In the genomic region with DNA sequence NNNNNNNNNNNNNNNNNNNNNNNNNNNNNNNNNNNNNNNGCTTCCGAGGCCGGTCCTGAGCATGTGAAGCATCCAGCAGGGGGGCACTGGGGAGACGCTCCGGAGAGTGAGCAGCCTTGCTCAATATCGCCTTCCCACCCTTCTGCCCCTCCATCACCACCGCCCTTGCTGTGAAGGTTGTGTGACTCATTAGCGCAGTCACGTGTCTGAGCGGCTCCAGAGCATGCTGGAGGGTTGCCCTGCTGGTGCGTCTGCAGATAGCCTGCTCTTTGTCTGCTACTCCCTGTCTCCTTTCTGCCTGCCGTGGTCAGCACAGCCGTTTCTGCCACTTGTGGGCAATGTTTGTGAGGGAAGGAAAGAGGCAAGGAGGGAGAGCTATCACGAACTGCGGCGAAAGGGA, we compare ENCODE assay signal across 8 mouse cellular contexts. TPM values are rescaled to one million over a fixed set of nuclear protein-coding genes. Genes with fewer than 3 reads are reported as not detected.
A peak's percentile ranks its signal among the peaks of the same experiment; 100 is the strongest.
DNase-seq lines count a peak whose midpoint lies in the region; ATAC-seq and TF ChIP-seq lines count a peak whose summit lies in the region.

No protein-coding gene starts in this region.

- peak overlapping the region; percentile 61 for H3K4me2 ChIP-seq in forebrain, embryonic 12.5 days
- H3K4me2 ChIP-seq in heart, postnatal 0 days (ENCODE audit: low read depth, low read length): peak overlapping the region; percentile 57
- peak overlapping the region; percentile 38 for H3K4me2 ChIP-seq in liver, embryonic 14.5 days (ENCODE audit: low read depth)
- peak overlapping the region; percentile 65 for H3K4me2 ChIP-seq in stomach, embryonic 15.5 days

- H3K4me1 ChIP-seq in forebrain, embryonic 12.5 days: peaks cover 9% of the 10 kb centered on the region
- H3K4me1 ChIP-seq in heart, postnatal 0 days (ENCODE audit: control insufficient read depth, insufficient read depth): 0 out of 2 replicates have a peak, but pooled peaks cover 7% of the 10 kb centered on the region
- H3K4me1 ChIP-seq in liver, embryonic 14.5 days (replicated peaks; ENCODE audit: control insufficient read depth in 2 of 2, insufficient read depth in 2 of 2, low read length in 1 of 2): peaks cover 0 to 4% of the 10 kb centered on the region in 2 experiments; a peak in 2 of 4 replicates
- peaks cover 14% of the 10 kb centered on the region for H3K4me1 ChIP-seq in stomach, embryonic 15.5 days

- no peaks in the 10 kb centered on the region for H3K36me3 ChIP-seq in forebrain, embryonic 12.5 days (replicated peaks)
- no peaks in the 10 kb centered on the region for H3K36me3 ChIP-seq in heart, postnatal 0 days (replicated peaks; ENCODE audit: control insufficient read depth, insufficient read depth, low read length)
- H3K36me3 ChIP-seq in liver, embryonic 14.5 days (replicated peaks; ENCODE audit: control insufficient read depth, insufficient read depth, low read depth): no peaks in the 10 kb centered on the region
- H3K36me3 ChIP-seq in stomach, embryonic 15.5 days: no peaks in the 10 kb centered on the region

- H3K9ac ChIP-seq in forebrain, embryonic 12.5 days: peak overlapping the region; percentile 40; the same call in 1 of the 2 replicates
- H3K9ac ChIP-seq in heart, postnatal 0 days (replicated peaks; ENCODE audit: low read depth, low read length): peak overlapping the region; percentile 56
- H3K9ac ChIP-seq in liver, embryonic 14.5 days (replicated peaks): no peak overlapping the region
- peak overlapping the region; percentile 16; the same call in 1 of the 2 replicates for H3K9ac ChIP-seq in stomach, embryonic 15.5 days

- peak overlapping the region; percentile 58 for H3K27ac ChIP-seq in forebrain, embryonic 12.5 days
- H3K27ac ChIP-seq in heart, postnatal 0 days (ENCODE audit: low read depth): peak overlapping the region; percentile 60
- no peak overlapping the region for H3K27ac ChIP-seq in liver, embryonic 14.5 days
- H3K27ac ChIP-seq in stomach, embryonic 15.5 days: 0 out of 2 replicates have a peak overlapping the region, but pooled peaks have one; percentile 40

- no peak for TF ChIP-seq EP300 in heart, postnatal 0 days (IDR thresholded peaks at IDR 0.05; ENCODE audit: low read depth)
- no peak for TF ChIP-seq EP300 in liver, embryonic 14.5 days (IDR thresholded peaks at IDR 0.05; ENCODE audit: low read depth)

- TF ChIP-seq CTCF in heart, postnatal 0 days (IDR thresholded peaks at IDR 0.05; ENCODE audit: low read depth): peak; percentile 55
- peak; percentile 76 for TF ChIP-seq CTCF in liver, embryonic 14.5 days (IDR thresholded peaks at IDR 0.05; ENCODE audit: low read depth)

- H3K9me3 ChIP-seq in forebrain, embryonic 12.5 days: no peaks in the 10 kb centered on the region
- no peaks in the 10 kb centered on the region for H3K9me3 ChIP-seq in heart, postnatal 0 days (replicated peaks; ENCODE audit: control insufficient read depth, low read length)
- H3K9me3 ChIP-seq in liver, embryonic 14.5 days (ENCODE audit: control insufficient read depth, low read length): no peaks in the 10 kb centered on the region
- H3K9me3 ChIP-seq in stomach, embryonic 15.5 days: no peaks in the 10 kb centered on the region

- ATAC-seq in CD4-positive, CD25-positive, alpha-beta regulatory T cell, adult 4 months: peak; percentile 100
- peak; percentile 97 for ATAC-seq in forebrain, embryonic 12.5 days (ENCODE audit: low FRiP score)
- peak; percentile 99 for ATAC-seq in heart, postnatal 0 days (ENCODE audit: insufficient read depth, low read depth)
- peak; percentile 82 for ATAC-seq in liver, embryonic 14.5 days (ENCODE audit: insufficient read depth)
- ATAC-seq in stomach, embryonic 15.5 days (ENCODE audit: insufficient read depth, low FRiP score, low read depth): peak; percentile 95

- WGBS in forebrain, embryonic 12.5 days: under 1% methylated on average over 13 of the region's 15 CpGs
- 0% methylated on average over 13 of the region's 15 CpGs for WGBS in heart, postnatal 0 days
- WGBS in liver, embryonic 14.5 days (ENCODE audit: insufficient replicate concordance): 1% methylated on average over 13 of the region's 15 CpGs
- under 1% methylated on average over 13 of the region's 15 CpGs for WGBS in stomach, embryonic 15.5 days

- H3K4me3 ChIP-seq in forebrain, embryonic 12.5 days (replicated peaks): peak overlapping the region; percentile 33
- peak overlapping the region; percentile 21 for H3K4me3 ChIP-seq in heart, postnatal 0 days (ENCODE audit: low read depth, low read length)
- H3K4me3 ChIP-seq in liver, embryonic 14.5 days (ENCODE audit: insufficient read depth in 1 of 2, low read depth in 2 of 2, low read length in 2 of 2): peak overlapping the region in 1 of 2 experiments; percentile 12; a peak in 1 of 4 replicates
- H3K4me3 ChIP-seq in stomach, embryonic 15.5 days (replicated peaks): peak overlapping the region; percentile 34

- peak; percentile 13 for DNase-seq in c-Kit-negative CD71-positive TER-119-positive erythroid progenitor cells, embryonic 14.5 days (ENCODE audit: low read depth, low spot score)
- peak; percentile 99 for DNase-seq in heart, postnatal 0 days (ENCODE audit: low spot score)
- DNase-seq in kidney, postnatal 36 days: peak; percentile 83 to 92
- DNase-seq in liver, embryonic 14.5 days (ENCODE audit: low read depth in 3 of 3, low spot score in 3 of 3): peak; percentile 52 to 68 (median 53)
- DNase-seq in neural tube, embryonic 10.5 days (ENCODE audit: extremely low spot score, low spot score): peak; percentile 95

- peaks cover 21% of the 10 kb centered on the region for H3K27me3 ChIP-seq in forebrain, embryonic 12.5 days
- H3K27me3 ChIP-seq in heart, postnatal 0 days (ENCODE audit: control insufficient read depth, insufficient read depth, low read length): no peaks in the 10 kb centered on the region
- H3K27me3 ChIP-seq in liver, embryonic 14.5 days (ENCODE audit: control insufficient read depth, insufficient read depth, low read length): no peaks in the 10 kb centered on the region; the same call in 1 of the 2 replicates
- H3K27me3 ChIP-seq in stomach, embryonic 15.5 days (replicated peaks): no peaks in the 10 kb centered on the region

RNA-seq across cellular contexts. Expression of gene Tlr5, which starts 28.4 kb away (rescaled TPM):
- polyA plus RNA-seq in CD4-positive, CD25-positive, alpha-beta regulatory T cell, adult 4 months (2017; shearing (Covaris generic)): under 1 TPM in 1 of 2 experiments, not detected in 1; 0.34 TPM
- polyA plus RNA-seq in forebrain, embryonic 12.5 days (2016; fragmentation: Nextera tagmentation; extraction: Ambion mirVana): 0.17 and 0.31 TPM in 2 replicates
- 1.3 and 1.5 TPM in 2 replicates for total RNA-seq in heart, postnatal 0 days (2014; rRNA removed; ENCODE audit: low replicate concordance)
- 0.74 and 0.92 TPM in 2 replicates for polyA plus RNA-seq in heart, postnatal 0 days (2015; fragmentation: Nextera tagmentation; extraction: Ambion mirVana)
- polyA plus RNA-seq in liver, embryonic 14.5 days (2012; rRNA removed): 0.94 and 0.98 TPM in 2 replicates
- 0.90 and 1.1 TPM in 2 replicates for polyA plus RNA-seq in liver, embryonic 14.5 days (2014; fragmentation: Nextera tagmentation; extraction: Ambion mirVana)
- 2.1 and 2.5 TPM in 2 replicates for polyA plus RNA-seq in stomach, embryonic 15.5 days (2015; fragmentation: Nextera tagmentation; extraction: Ambion mirVana)

Comparison
In these comparisons a context has a peak if more than half of its experiments do, and no peak if none do; other contexts are left out.
1. DNase-seq: peak in every context shown above with its lines; median percentile 99 in heart, postnatal 0 days; 95 in neural tube, embryonic 10.5 days; 88 in kidney, postnatal 36 days; 53 in liver, embryonic 14.5 days; 13 in c-Kit-negative CD71-positive TER-119-positive erythroid progenitor cells, embryonic 14.5 days.